Comparison of ENCODE assay signal across 8 mouse cellular contexts in genomic region chr5:114708491-114708890, GRCm38 (mm10). TPM values are rescaled to one million over a fixed set of nuclear protein-coding genes. Genes with fewer than 3 reads are reported as not detected.
DNase-seq lines count a peak whose midpoint lies in the region; ATAC-seq lines count a peak whose summit lies in the region.

No protein-coding gene starts in this region.

- no peaks in the 10 kb centered on the region for H3K9me3 ChIP-seq in kidney, embryonic 16.5 days (ENCODE audit: low read length)
- no peaks in the 10 kb centered on the region for H3K9me3 ChIP-seq in hindbrain, embryonic 16.5 days (ENCODE audit: control insufficient read depth, low read length)
- H3K9me3 ChIP-seq in neural tube, embryonic 12.5 days, result no peaks in the 10 kb centered on the region

- peak overlapping the region; percentile 87 for H3K4me2 ChIP-seq in kidney, embryonic 16.5 days (replicated peaks; ENCODE audit: low read depth, low read length)
- H3K4me2 ChIP-seq in hindbrain, embryonic 16.5 days (ENCODE audit: low read length), result peak overlapping the region; percentile 85
- peak overlapping the region; percentile 70 for H3K4me2 ChIP-seq in neural tube, embryonic 12.5 days (replicated peaks)

- H3K4me3 ChIP-seq in kidney, embryonic 16.5 days (ENCODE audit: low read length), result peak overlapping the region; percentile 71
- H3K4me3 ChIP-seq in hindbrain, embryonic 16.5 days (ENCODE audit: low read length), result peak overlapping the region; percentile 95
- H3K4me3 ChIP-seq in neural tube, embryonic 12.5 days, result peak overlapping the region; percentile 79

- H3K27ac ChIP-seq in kidney, embryonic 16.5 days (ENCODE audit: low read length), result no peak overlapping the region
- no peak overlapping the region for H3K27ac ChIP-seq in hindbrain, embryonic 16.5 days (ENCODE audit: low read depth, low read length)
- H3K27ac ChIP-seq in neural tube, embryonic 12.5 days, result no peak overlapping the region

- DNase-seq in kidney, postnatal 10 days, result no peak
- peak; percentile 86 to 91 for DNase-seq in cerebellum, postnatal 10 days
- no peak for DNase-seq in spleen, postnatal 10 days (ENCODE audit: low spot score in 2 of 2)
- DNase-seq in B cell, adult 2 months, result no peak
- no peak for DNase-seq in adrenal gland, postnatal 36 days

- H3K27me3 ChIP-seq in kidney, embryonic 16.5 days (ENCODE audit: insufficient read depth, low read length), result no peaks in the 10 kb centered on the region
- H3K27me3 ChIP-seq in hindbrain, embryonic 16.5 days (replicated peaks; ENCODE audit: control insufficient read depth, insufficient read depth, low read length), result no peaks in the 10 kb centered on the region
- H3K27me3 ChIP-seq in neural tube, embryonic 12.5 days (replicated peaks), result no peaks in the 10 kb centered on the region

- peaks cover 36% of the 10 kb centered on the region for H3K36me3 ChIP-seq in kidney, embryonic 16.5 days (ENCODE audit: insufficient read depth, low read length)
- peaks cover 10% of the 10 kb centered on the region; the same call in 1 of the 2 replicates for H3K36me3 ChIP-seq in hindbrain, embryonic 16.5 days (ENCODE audit: control insufficient read depth, insufficient read depth, low read length)
- peaks cover 37% of the 10 kb centered on the region for H3K36me3 ChIP-seq in neural tube, embryonic 12.5 days

- 49% methylated on average over 15 of the region's 15 CpGs for WGBS in kidney, embryonic 16.5 days
- 48% methylated on average over 15 of the region's 15 CpGs for WGBS in hindbrain, embryonic 16.5 days
- 59% methylated on average over 15 of the region's 15 CpGs for WGBS in neural tube, embryonic 12.5 days

- H3K9ac ChIP-seq in kidney, embryonic 16.5 days (replicated peaks; ENCODE audit: low read length), result peak overlapping the region; percentile 74
- H3K9ac ChIP-seq in hindbrain, embryonic 16.5 days (ENCODE audit: low read depth, low read length), result peak overlapping the region; percentile 88
- peak overlapping the region; percentile 69 for H3K9ac ChIP-seq in neural tube, embryonic 12.5 days

- peaks cover 8% of the 10 kb centered on the region for H3K4me1 ChIP-seq in kidney, embryonic 16.5 days (ENCODE audit: insufficient read depth, low read length)
- peaks cover 7% of the 10 kb centered on the region for H3K4me1 ChIP-seq in hindbrain, embryonic 16.5 days (ENCODE audit: control insufficient read depth, insufficient read depth, low read depth, low read length)
- H3K4me1 ChIP-seq in neural tube, embryonic 12.5 days, result peaks cover 9% of the 10 kb centered on the region

- no peak for ATAC-seq in kidney, embryonic 16.5 days (ENCODE audit: low FRiP score, low TSS enrichment)
- ATAC-seq in hindbrain, embryonic 16.5 days, result no peak
- ATAC-seq in neural tube, embryonic 12.5 days (ENCODE audit: low FRiP score, low read depth), result no peak

RNA-seq across cellular contexts. Expression of gene Tchp, which starts 0.9 kb away (rescaled TPM):
- 15.5 and 16.1 TPM in 2 replicates for polyA plus RNA-seq in kidney, embryonic 16.5 days (2015; fragmentation: Nextera tagmentation; extraction: Ambion mirVana)
- polyA plus RNA-seq in hindbrain, embryonic 16.5 days (2015; fragmentation: Nextera tagmentation; extraction: Ambion mirVana), result 15.6 and 16.9 TPM in 2 replicates
- polyA plus RNA-seq in neural tube, embryonic 12.5 days (2016; fragmentation: Nextera tagmentation; extraction: Ambion mirVana), result 20.4 and 23.4 TPM in 2 replicates
- total RNA-seq in adrenal gland, postnatal 36 days (2021), result 1 to 10 TPM; 7.6 to 8.9 TPM

RNA-seq across cellular contexts. Expression of gene Gltp, which starts 17.7 kb away (rescaled TPM):
- polyA plus RNA-seq in kidney, embryonic 16.5 days (2015; fragmentation: Nextera tagmentation; extraction: Ambion mirVana), result 86.0 and 89.6 TPM in 2 replicates
- 49.9 and 53.4 TPM in 2 replicates for polyA plus RNA-seq in hindbrain, embryonic 16.5 days (2015; fragmentation: Nextera tagmentation; extraction: Ambion mirVana)
- polyA plus RNA-seq in neural tube, embryonic 12.5 days (2016; fragmentation: Nextera tagmentation; extraction: Ambion mirVana), result 58.6 and 61.0 TPM in 2 replicates
- 10 to 100 TPM; 50.8 to 60.5 TPM for total RNA-seq in adrenal gland, postnatal 36 days (2021)

RNA-seq across cellular contexts. Expression of gene Trpv4, which starts 50.3 kb away (rescaled TPM):
- 33.4 and 33.6 TPM in 2 replicates for polyA plus RNA-seq in kidney, embryonic 16.5 days (2015; fragmentation: Nextera tagmentation; extraction: Ambion mirVana)
- 2.3 and 3.0 TPM in 2 replicates for polyA plus RNA-seq in hindbrain, embryonic 16.5 days (2015; fragmentation: Nextera tagmentation; extraction: Ambion mirVana)
- 0.95 and 1.1 TPM in 2 replicates for polyA plus RNA-seq in neural tube, embryonic 12.5 days (2016; fragmentation: Nextera tagmentation; extraction: Ambion mirVana)
- total RNA-seq in adrenal gland, postnatal 36 days (2021), result 1 to 10 TPM; 1.5 to 2.7 TPM

Comparison
In these comparisons a context has a peak if more than half of its experiments do, and no peak if none do; other contexts are left out.
1. DNase-seq: peak in cerebellum, postnatal 10 days (2 of 2); none in kidney, postnatal 10 days (single experiment), spleen, postnatal 10 days (0 of 2), B cell, adult 2 months (0 of 2) and adrenal gland, postnatal 36 days (0 of 2).
2. Peak in every context shown above with its lines, with median percentiles within 50 percentile points of each other: H3K4me2 ChIP-seq, H3K4me3 ChIP-seq and H3K9ac ChIP-seq.